Mouse (Mus musculus) liver, embryonic 14 days (tissue): ENCODE results near the gene Prom1. TPM values are rescaled to one million over a fixed set of nuclear protein-coding genes. Genes with fewer than 3 reads are reported as not detected.

ENCODE experiments used
- polyA plus RNA-seq: library from polyadenylated mRNA; depleted of rRNA; stranded (reverse); fragments of >200 nt; gene quantifications from 2 replicates; pipeline ENCODE4 v1.2.3, GENCODE M21; 2012; rRNA removed

The Prom1 gene
- polyA plus RNA-seq: 4.2 and 5.2 TPM in 2 replicates

DNA sequence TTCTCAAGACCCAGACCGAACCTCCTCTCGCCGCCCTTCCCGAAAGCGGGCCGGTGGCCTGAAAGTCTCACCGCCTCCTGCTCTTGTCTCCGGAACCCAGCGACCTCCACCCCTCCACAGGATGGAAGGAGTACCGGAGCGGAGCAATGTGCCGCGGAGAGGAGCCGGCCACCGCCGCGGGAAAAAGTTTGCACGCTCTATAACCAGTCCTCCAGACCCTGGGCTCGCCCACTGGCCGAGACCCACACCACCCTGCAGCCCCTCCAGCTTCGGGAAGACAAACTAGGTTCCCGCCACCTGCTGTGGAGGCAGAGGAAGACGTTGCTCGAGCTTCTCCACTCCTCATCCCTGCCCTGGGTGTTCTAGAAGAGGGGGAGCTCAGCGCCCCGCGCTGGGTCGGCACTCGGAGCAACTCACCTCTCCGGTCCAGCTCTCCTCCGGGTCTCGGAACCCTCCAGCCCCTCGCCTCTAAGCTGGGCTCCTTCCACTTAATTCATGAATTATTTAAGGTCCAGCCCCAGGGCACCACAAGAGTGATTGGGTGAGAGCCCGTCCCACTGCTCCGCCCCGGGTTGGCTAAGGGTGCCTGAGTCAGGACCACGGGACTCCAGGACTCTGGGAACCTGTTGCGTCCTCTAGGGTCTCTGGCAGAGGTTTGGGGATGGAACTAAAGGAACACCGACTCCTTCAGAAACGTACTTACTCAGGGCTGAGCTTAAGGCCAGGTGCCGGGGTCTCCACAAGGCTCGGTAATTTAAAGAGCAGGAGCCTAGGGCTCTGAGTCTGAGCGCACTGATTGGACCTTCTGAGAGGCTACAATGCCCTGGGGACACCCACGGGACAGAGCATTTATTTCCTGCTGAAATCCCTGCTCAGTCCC is at the start of gene Prom1:
TSS of gene Prom1 (minus strand) at position 802 of the 880 bp plus-strand sequence.

DNA sequence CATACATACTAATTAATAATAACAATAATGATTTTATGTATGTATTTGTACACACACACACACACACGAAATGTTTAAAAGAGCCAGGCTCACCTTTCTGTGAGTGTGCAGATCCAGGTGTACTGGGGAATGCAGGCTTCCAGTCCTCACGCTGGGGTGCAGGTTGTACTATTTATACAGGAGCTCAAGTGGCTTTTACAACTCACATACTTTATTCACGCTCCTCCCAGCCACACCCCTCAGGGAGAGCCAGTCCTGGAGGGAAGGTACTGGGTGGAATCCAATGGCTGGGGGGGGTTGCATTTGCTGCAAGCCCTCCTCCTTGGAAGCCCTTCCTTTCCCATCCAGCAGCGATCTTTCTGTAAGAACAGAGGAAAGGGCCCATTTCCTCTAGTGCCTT is 120.2 kb downstream of the Prom1 start, which contains the start of gene Fgfbp1:
TSS of gene Fgfbp1 (minus strand) at position 160 of the 400 bp plus-strand sequence.

Other genes starting within 250 kb of the Prom1 start
- gene Cd38, start 233.5 kb downstream of the Prom1 start, polyA plus RNA-seq: 5.1 and 6.1 TPM in 2 replicates
- 0.35 and 0.61 TPM in 2 replicates for gene Gm7879, start 188.9 kb downstream of the Prom1 start, polyA plus RNA-seq
- gene Fgfbp1, start 120.3 kb downstream of the Prom1 start, polyA plus RNA-seq: 0.09 and 0.11 TPM in 2 replicates
- gene Tapt1, start 124.6 kb upstream of the Prom1 start, polyA plus RNA-seq: 28.8 and 36.1 TPM in 2 replicates